Mouse (Mus musculus): ENCODE results near the gene Nxpe4. TPM values are rescaled to one million over a fixed set of nuclear protein-coding genes. Genes with fewer than 3 reads are reported as not detected.

The Nxpe4 gene
- 13.2 TPM for polyA plus RNA-seq (2014; fragmentation: Illumina TruSeq; extraction: RNeasy Lipid Tissue Mini Kit (QIAGEN cat#74804); ENCODE audit: low read depth, low replicate concordance)

DNA sequence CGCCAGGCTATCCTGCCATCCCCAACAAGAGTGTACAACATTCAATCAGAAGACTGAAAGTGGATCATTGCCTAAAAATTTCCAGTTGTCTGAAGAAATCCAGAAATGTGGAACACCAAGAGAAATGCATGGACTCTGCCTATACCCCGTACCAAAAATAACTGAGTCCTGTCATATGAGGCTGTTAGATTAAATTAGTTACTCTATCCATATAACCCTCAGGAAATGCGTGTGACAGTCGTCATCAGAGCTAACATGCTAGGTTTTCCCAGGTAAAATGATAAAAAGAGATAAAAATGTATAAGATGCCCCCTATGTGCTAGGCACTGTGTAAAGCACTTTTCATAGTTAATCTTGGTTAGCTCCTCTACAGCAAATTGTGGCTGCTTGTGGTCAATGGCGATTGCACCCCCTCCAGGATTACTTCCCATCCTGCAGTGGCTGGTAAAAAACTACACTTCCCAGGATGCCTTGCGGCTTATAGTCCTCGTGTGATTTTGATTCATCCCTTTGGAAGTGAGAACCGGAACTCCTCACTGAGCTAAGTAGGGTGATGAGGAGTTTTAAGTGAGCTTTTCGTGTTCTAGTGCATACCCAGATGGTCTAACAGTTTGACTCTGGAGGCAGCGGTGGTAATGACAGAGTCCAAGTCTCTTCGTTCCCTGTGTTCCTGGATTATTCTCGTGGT, at the start of gene Nxpe4:
Gene Nxpe4, plus strand, starts transcription at position 519 of the 688 bp plus-strand sequence.

GRCm38 (mm10) chr9:48353148-48353698, 191.4 kb downstream of the Nxpe4 start, which contains the start of gene Nxpe2:
Gene Nxpe2 (minus strand): TSS chr9:48353454.

Other genes with a start within 250 kb of the Nxpe4 start
- 32.9 TPM for gene Nxpe2, start 191.4 kb downstream of the Nxpe4 start, polyA plus RNA-seq (2014; fragmentation: Illumina TruSeq; extraction: RNeasy Lipid Tissue Mini Kit (QIAGEN cat#74804); ENCODE audit: low read depth, low replicate concordance)

All from adipose tissue, adult 10 weeks (tissue).